ENCODE assay signal across 10 mouse cellular contexts in genomic region chr19:56105452-56106091, GRCm38 (mm10).
DNase-seq lines count a peak whose midpoint lies in the region; ATAC-seq lines count a peak whose summit lies in the region.
"Had no signal": no experiment of that assay in that cellular context is flagged by ENCODE, and none has a peak within 500 bp of the region (broad histone marks: within the 10 kb centered on the region; RNA-seq: fewer than 3 reads in every experiment).

No protein-coding gene starts in this region.

- intact Hi-C loops in gastrocnemius, postnatal 14 days (cut with DNase I; ENCODE audit: low total_unique reads) = no loop called here

- H3K27me3 ChIP-seq in kidney, embryonic 14.5 days (ENCODE audit: control insufficient read depth, insufficient read depth, low read length) = no peaks in the 10 kb centered on the region
- no peaks in the 10 kb centered on the region for H3K27me3 ChIP-seq in neural tube, embryonic 11.5 days (ENCODE audit: control insufficient read depth, insufficient read depth, low read length)

- no peak overlapping the region for H3K9ac ChIP-seq in kidney, embryonic 14.5 days (ENCODE audit: low read depth, low read length)
- no peak overlapping the region for H3K9ac ChIP-seq in neural tube, embryonic 11.5 days (ENCODE audit: low read length)
- H3K9ac ChIP-seq: liver, embryonic 14.5 days had no signal

- H3K4me1 ChIP-seq in kidney, embryonic 14.5 days (ENCODE audit: control insufficient read depth, insufficient read depth, low read length) = peaks cover 10% of the 10 kb centered on the region
- H3K4me1 ChIP-seq in neural tube, embryonic 11.5 days (ENCODE audit: control insufficient read depth, insufficient read depth, low read length) = peaks cover 5% of the 10 kb centered on the region; the same call in 1 of the 2 replicates

- peak overlapping the region; percentile 19; the same call in 1 of the 2 replicates for H3K4me2 ChIP-seq in kidney, embryonic 14.5 days (replicated peaks; ENCODE audit: low read depth, low read length)
- H3K4me2 ChIP-seq in neural tube, embryonic 11.5 days (ENCODE audit: low read depth) = peak overlapping the region; percentile 12; the same call in 1 of the 2 replicates

- WGBS in kidney, embryonic 14.5 days = 21% methylated on average over 23 of the region's 23 CpGs
- WGBS in neural tube, embryonic 11.5 days = 12% methylated on average over 23 of the region's 23 CpGs

- H3K27ac ChIP-seq in kidney, embryonic 14.5 days (ENCODE audit: low read depth, low read length) = no peak overlapping the region
- no peak overlapping the region for H3K27ac ChIP-seq in neural tube, embryonic 11.5 days (ENCODE audit: low read depth, low read length)
- H3K27ac ChIP-seq: heart, embryonic 10.5 days; liver, embryonic 14.5 days had no signal

- H3K36me3 ChIP-seq in kidney, embryonic 14.5 days (ENCODE audit: control insufficient read depth, insufficient read depth, low read length) = no peaks in the 10 kb centered on the region
- H3K36me3 ChIP-seq in neural tube, embryonic 11.5 days (ENCODE audit: control insufficient read depth, insufficient read depth, low read length) = no peaks in the 10 kb centered on the region
- H3K36me3 ChIP-seq: heart, embryonic 10.5 days had no signal

- no peak overlapping the region for H3K4me3 ChIP-seq in kidney, embryonic 14.5 days (ENCODE audit: low read length)
- H3K4me3 ChIP-seq in neural tube, embryonic 11.5 days (ENCODE audit: low read depth, low read length) = no peak overlapping the region
- H3K4me3 ChIP-seq: heart, embryonic 10.5 days had no signal

- peak; percentile 4 to 7 for DNase-seq in frontal cortex, postnatal 14 days (ENCODE audit: low spot score in 2 of 2)
- no peak for DNase-seq in frontal cortex, postnatal 36 days (ENCODE audit: low spot score in 2 of 2)
- peak; percentile 77 for DNase-seq in embryo, embryonic 9.5 days (ENCODE audit: extremely low spot score)
- DNase-seq in neural tube, embryonic 11.5 days (ENCODE audit: low spot score) = peak; percentile 63
- no peak for DNase-seq in thymus, adult 18-20 months
- no peak for DNase-seq in gastrocnemius, postnatal 14 days
- no peak for DNase-seq in left cerebral cortex, adult 8-10 months (ENCODE audit: low spot score in 2 of 2)

- H3K9me3 ChIP-seq in kidney, embryonic 14.5 days (ENCODE audit: control insufficient read depth, low read length) = peaks cover 5% of the 10 kb centered on the region
- H3K9me3 ChIP-seq in neural tube, embryonic 11.5 days (ENCODE audit: control insufficient read depth, low read length) = no peaks in the 10 kb centered on the region
- H3K9me3 ChIP-seq: heart, embryonic 10.5 days had no signal

- ATAC-seq in kidney, embryonic 14.5 days (ENCODE audit: low FRiP score, low TSS enrichment) = peak; percentile 82
- ATAC-seq in neural tube, embryonic 11.5 days (ENCODE audit: insufficient read depth, low FRiP score, low TSS enrichment) = peak; percentile 81

Comparison
In these comparisons a context has a peak if more than half of its experiments do, and no peak if none do; other contexts are left out.
1. DNase-seq: peak in frontal cortex, postnatal 14 days (2 of 2), embryo, embryonic 9.5 days (single experiment) and neural tube, embryonic 11.5 days (single experiment); none in frontal cortex, postnatal 36 days (0 of 2), thymus, adult 18-20 months (0 of 2), gastrocnemius, postnatal 14 days (single experiment) and left cerebral cortex, adult 8-10 months (0 of 2).